Mouse (Mus musculus): ENCODE data around the gene Rnf26. TPM values are rescaled to one million over a fixed set of nuclear protein-coding genes. Genes with fewer than 3 reads are reported as not detected.
"Not testable (repeated sequence)": the region's sequence is repeated elsewhere in the genome, so short reads cannot be mapped to it uniquely, and the experiment has no call there.

Rnf26 gene
- total RNA-seq, 2 experiments from 2014 or later, result 29.7 to 29.8 TPM

DNA sequence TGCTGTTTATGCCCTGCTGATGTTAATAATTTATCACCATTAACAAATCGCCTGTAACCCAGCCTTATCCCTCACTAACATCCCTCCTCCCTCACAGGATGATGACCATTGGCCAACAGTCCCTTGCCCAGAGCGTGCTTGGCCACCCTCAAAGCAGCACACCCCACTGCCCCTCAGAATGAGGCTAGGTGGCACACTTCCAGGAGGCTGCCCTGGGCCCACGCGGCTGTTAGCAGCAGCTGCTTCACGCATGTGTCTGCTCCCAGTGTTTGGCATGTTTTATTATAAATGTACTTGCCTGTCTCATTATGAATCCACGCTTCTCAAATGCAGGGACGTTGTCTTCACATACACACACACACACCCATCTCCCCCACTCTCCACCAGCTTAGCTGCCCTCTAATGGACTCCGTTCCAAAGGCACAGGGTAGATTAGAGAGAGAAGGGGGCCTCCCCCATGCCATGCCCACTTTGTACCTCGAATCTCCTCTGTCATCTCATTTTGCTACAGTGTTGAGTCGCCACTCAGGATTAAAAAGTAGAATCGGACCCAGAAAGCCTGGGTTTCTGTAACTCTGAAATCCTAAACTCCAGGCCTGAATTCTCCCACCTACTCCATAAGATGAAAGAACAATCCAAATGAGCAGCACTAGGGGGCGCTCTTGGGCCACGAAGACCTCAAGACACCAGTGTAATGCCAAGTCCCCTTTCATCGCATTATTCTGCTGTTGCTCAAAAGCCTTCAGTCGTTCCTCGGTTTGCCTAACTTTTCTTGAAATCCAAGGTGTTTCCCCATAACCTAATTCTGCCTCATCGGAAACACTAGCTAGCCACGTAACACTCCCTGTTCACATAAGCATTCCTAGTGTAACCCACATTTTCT is 12.5 kb upstream of the Rnf26 start:
- DNase-seq (ENCODE audit: low spot score in 2 of 2), result peak; percentile 79 to 95

DNA sequence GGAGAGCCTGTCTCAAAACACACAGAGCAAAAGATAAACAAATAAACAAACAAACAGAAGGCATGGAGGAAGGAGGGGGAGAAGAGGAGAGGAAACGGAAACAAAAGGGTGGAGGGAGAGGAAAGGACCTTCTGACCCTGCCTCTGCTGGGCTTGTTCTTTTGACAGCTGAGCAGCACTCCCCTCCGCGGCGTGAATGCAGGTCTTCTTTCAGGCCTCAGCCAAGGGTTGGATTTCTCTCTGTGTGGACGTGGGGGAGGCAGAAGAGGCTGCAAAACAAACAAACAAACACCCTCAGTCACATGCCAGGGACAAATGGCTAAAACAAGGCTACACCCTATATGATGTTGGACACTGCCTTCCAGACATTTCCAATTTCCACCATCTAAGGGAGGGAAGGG is 11.7 kb upstream of the Rnf26 start:
- no peak for DNase-seq (ENCODE audit: low spot score in 2 of 2)

DNA sequence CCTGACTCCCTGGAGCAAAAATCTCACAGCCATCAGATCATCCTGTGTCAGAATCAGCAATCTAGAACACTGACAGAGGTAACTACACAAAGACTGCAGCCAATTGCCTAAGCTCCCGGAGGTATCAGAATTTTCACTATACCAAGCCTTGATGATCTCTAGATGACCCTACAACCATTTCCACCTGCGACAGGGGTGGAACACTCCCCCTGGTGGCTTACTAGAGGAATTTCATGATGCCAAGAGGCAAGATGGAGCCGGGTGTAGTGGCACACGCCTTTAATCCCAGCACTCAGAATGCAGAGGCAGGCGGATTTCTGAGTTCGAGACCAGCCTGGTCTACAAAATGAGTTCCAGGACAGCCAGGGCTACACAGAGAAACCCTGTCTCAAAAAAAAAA is 11.0 kb upstream of the Rnf26 start:
- DNase-seq (ENCODE audit: low spot score in 2 of 2), result no peak

DNA sequence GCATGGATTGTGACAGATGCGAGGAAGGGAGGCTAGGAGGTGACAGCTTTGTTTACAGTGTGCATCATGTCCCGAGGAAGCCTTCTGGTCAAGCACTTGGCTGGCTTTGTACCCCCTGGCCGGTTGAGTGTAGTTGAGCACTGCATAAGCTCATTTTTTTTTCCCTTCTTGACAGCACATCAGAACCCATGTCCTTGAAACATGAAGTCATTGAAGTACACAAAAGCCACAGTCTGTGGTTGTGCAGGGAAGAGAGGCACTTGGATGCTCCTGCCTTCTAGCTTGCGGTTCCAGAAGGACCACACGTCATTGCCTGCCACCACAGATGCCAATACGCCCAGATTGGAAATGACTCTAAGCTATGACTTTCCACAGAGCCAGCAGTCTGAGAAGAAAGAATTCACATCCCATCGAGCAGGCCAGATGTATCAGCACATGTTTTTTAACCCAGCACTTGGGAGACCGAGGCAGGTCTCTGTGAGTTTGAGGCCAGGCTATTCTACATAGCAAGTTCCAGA is 6.7 kb upstream of the Rnf26 start:
- peak in 1 of 2 experiments; percentile 58 for DNase-seq (ENCODE audit: low spot score in 2 of 2)

DNA sequence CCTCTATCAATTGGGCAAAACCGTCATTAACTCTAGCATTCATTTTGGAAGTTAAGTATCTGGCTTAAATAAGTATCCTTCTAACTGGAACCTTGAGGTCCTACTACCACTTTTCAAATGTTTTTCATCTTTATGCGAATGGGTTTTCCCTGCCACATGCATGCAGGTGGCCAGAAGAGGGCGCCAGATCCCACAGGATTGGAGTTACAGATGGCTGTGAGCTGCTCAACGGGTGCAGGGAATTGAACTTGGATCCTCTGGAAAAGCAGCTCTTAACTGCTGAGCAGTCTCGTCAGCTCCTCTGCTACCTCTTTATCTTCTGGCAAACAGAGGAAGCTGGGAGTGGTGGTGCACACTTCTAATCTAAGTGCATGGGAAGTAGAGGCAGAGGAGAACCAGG is 5.7 kb upstream of the Rnf26 start:
- no peak for DNase-seq (ENCODE audit: low spot score in 2 of 2)

DNA sequence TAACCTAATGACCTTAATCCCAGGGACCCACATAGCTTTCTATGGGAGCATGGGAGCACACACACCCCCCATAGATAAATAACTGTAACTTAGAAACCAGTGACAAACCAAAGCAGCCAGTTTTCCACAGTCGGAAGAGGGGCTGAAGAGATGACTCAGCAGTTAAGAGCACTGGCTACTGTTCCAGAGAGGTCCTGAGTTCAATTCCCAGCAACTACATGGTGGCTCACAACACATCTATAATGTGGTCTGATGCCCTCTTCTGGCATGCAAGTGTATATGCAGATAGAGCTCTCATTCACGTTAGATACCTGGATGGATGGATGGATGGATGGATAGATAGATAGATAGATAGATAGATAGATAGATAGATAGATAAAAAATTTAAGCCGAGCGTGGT is 2.9 kb upstream of the Rnf26 start:
- no peak for DNase-seq (ENCODE audit: low spot score in 2 of 2)

DNA sequence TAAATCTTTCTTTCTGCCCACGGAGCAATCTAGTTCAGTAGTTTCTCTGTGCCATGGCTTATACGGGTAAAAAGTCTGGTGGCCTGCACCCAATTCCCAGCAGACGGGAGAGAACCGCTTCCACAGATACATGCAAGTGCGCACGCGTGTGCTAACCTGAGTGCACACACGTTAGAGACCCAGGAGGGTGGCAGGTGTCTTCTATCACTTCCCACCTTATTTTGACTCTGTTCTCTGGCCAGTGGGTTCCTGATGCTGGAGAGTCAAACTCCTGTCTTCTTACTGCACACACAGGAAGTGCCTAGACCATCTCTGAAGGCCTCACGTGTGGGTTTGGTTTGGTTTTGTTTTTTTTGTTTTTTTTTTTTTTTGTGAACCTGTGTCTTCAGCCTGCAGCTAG is 2.3 kb upstream of the Rnf26 start:
- DNase-seq (ENCODE audit: low spot score in 2 of 2), result no peak

DNA sequence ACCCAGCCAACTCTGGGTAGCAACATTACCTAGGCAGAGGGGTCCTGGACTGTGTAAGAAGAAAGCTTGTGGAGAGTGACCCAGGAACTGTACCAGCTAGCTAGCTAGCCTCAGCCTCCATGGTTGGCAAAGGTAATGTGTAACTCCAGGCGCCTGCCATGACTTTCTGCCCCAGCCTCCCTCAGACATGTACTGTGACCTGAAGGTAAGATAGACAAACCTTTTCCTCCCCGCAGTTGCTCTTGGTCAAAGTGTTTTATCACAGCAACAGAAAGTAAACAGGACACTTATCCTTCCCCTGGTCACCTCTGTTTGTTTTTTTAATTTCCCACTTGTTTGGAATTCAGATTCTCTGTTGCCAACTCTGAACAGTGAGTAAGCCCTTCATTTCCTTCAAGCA is 1.1 kb upstream of the Rnf26 start:
- no peak for DNase-seq (ENCODE audit: low spot score in 2 of 2)

DNA sequence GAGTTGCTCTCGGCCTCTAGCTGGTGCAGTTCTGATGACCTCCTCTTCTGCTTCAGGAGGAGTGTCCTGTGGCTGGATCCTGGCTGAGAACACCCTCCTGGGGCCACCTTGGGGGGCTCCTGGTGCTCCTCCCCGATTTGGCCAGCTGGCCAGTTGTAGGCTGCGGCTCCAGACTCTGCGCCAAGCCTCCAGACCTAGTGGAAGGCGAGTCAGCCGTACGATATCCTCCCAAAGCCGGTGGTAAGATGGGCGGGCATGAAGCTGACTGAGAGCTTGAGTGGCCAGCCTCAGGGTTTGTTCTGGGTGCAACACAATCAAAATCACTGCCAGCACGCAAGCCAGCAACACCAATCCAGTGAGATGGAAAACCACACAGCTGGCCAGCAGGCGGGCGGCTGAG is 1.4 kb downstream of the Rnf26 start:
- not testable (repeated sequence) for DNase-seq (ENCODE audit: low spot score in 2 of 2)

DNA sequence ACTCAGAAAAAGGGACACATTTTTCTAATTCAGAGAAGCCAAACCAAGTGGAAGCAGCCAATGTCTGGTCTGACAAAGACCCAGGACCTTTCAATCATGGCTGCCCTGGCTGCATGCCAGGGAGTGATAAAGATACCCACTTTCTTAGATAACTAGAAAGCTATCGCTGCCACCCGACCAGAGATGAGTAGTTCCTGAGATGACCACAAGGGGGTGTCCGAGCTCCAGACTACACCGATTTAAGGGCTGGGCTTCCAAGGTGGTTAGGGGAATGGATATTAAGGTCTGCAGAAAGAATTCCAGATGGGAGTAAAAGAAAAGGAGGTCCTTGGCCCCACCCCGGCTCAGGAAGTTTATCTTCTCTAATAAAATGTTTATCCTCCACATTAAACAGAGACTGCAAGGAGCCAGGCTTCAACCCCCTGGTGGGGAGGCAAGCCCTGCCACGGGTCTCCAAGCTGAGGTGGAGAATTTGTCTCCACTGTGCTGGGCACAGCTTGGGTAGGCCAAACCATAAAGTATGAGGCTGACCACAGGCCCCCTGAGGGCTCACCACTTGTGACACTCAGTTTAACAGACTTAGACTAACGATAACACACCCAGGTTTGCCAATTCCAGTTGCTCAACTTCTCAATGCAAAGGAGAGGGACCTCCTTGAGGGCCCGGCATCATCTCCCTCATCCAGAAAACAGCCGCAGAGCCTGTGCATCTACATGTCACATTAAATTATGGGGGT is 3.8 kb downstream of the Rnf26 start:
- peak in 1 of 2 experiments; percentile 86 for DNase-seq (ENCODE audit: low spot score in 2 of 2)

DNA sequence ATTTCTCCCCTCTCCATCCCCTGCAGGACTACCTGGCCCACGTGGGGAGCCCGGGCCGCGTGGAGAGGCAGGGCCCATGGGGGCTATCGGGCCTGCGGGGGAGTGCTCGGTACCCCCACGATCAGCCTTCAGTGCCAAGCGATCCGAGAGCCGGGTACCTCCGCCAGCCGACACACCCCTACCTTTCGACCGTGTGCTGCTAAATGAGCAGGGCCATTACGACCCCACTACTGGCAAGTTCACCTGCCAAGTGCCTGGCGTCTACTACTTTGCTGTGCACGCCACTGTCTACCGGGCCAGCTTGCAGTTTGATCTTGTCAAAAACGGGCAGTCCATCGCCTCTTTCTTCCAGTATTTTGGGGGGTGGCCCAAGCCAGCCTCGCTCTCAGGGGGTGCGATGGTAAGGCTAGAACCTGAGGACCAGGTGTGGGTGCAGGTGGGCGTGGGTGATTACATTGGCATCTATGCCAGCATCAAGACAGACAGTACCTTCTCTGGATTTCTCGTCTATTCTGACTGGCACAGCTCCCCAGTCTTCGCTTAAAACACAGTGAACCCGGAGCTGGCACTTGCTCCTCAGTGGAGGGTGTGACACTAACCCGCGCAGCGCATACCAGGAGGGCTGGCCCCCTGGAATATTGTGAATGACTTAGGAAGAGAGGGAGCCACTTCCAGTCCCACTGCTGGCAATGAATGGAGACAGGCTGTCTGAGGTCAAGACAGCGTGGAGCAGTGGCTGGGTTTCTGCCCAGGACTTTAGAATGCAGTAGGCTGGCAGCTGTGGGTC is 4.9 kb downstream of the Rnf26 start:
- no peak for DNase-seq (ENCODE audit: low spot score in 2 of 2)

DNA sequence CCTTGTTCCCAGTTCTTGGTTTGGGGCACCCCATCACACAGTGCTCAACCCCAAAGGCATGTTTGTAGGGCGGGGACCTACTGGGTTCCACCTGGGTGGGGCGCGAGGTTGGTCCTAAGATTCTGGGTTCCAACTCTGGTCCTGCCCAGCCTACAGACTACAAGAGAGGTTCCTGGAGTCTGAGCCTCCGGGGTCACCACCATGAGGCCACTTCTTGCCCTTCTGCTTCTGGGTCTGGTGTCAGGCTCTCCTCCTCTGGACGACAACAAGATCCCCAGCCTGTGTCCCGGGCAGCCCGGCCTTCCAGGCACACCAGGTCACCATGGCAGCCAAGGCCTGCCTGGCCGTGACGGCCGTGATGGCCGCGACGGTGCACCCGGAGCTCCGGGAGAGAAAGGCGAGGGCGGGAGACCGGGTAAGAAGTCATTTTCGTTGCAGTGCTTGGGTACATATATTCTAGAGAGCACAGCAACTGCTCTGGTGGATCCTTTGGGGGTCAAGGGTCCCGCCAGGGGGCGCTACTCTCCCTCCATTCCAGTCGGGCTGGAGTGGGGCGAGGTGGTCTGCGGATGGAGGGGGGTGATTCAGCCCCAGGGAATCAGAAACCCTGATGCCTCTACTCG is 5.6 kb downstream of the Rnf26 start:
- DNase-seq (ENCODE audit: low spot score in 2 of 2), result no peak

DNA sequence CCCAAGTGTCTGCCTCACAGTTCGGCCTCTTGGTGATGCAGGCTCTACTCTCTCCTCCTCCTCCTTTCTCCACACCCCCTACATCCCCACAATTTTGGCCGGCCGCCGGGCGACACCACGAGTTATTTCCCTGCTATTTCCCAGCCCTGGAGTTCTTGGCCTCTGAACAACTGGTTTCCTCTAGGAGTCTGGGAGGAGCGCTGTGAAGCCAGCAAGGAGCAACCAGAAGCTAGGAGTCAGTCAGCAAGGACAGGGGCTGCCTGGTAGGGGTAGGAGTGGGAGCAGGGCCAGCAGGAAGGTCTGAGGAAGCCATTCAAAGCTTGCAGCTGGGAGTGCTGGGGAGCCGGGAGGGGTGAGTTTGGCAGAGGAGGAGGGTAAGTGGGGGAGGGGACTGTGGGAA is 6.2 kb downstream of the Rnf26 start, which contains the start of gene C1qtnf5:
C1qtnf5 (plus strand) TSS at position 136 of the 400 bp plus-strand sequence.
- peak in 1 of 2 experiments; percentile 65 for DNase-seq (ENCODE audit: low spot score in 2 of 2)

DNA sequence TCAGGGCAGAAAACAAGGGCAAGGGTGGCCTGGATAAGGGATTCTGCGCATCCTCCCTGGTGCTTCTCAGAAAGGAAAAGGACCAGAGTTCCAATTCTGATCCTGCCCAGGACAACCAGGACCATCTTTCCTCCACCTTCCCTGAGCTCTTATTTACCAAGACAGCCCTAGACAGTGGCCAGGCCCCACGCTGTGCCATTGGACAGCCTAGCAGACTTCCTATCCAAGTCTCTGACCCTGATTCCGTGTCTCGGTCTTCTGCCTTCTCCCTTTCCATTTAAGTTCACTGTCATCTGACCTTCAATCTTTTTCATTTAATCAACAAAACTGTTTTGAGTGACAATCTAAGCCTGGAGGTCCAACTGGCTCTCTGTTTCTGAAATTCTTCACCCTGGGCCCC is 6.7 kb downstream of the Rnf26 start:
- no peak for DNase-seq (ENCODE audit: low spot score in 2 of 2)

DNA sequence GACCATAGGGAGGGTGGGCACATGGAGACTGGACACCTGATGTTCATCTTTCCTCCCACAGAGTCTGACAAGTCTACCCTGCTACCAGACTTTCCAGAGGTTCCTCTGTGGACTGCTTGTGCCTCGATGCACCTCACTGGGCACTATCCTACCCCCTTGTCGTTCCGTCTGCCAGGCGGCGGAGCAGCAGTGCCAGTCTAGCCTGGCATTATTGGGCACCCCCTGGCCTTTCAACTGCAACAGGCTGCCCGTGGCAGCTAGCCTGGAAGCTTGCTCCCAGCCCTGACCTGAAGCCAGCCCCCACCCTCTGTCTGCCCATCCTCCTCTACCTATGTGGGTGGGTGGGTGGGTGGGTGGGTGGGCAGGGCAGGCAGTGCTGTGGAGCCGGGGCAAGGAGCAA is 7.1 kb downstream of the Rnf26 start:
- no peak for DNase-seq (ENCODE audit: low spot score in 2 of 2)

DNA sequence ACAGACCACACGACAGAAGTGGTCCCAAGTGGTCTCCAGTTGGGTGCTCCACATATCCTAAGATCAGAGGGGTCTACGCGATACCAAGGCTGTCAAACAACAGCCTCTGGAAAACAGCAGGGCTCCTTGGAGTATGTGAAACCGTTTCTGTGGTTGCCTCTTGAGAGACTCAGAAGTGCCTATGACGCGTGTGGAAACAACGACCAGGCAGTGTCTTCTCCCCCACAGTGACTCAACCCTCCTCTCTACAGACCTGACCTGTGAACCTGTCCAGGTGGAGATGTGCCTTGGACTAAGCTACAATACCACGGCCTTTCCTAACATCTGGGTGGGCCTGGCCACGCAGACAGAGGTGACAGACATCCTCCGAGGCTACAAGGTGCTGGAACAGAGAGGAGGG is 7.5 kb downstream of the Rnf26 start:
- DNase-seq (ENCODE audit: low spot score in 2 of 2), result no peak

DNA sequence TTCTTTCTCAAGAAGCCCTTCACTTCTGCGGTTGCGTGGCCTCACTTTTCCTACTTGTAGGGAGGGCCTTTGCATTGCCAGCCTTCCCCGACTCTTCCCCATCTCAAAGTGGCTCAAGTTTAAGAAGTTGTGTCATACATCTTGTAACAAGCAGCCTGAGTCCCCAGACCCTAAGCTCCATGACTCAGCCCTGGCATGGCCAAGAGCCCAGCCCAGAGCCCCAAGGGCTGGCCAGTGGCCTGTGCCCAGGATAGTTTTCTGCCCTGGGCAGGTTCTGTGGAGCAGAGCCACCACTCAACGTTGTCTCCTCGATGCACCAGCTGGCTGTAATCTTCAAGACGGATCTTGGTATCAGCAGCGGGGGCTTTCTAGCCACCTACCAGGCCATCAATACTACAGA is 8.4 kb downstream of the Rnf26 start:
- no peak for DNase-seq (ENCODE audit: low spot score in 2 of 2)

DNA sequence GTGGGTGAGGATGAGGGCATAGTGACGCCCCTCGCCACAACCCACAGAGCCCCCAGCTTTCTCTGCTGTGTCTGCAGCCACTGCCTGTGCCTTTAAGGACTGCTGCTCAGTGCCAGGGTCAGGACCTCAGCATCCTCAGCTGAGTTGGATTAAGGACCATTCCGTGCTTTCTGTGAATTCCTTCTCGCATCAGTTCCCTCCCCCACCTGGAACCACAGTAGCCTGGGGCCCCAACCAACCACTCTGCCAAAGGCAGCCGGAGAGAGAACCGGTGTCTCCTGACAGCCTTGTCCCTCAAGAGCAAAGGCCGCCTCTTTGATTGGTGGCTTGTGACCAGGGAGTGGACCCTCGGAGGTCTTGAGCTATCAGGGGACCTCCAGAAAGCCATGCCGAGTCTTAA is 11.8 kb downstream of the Rnf26 start, which contains the start of gene Mfrp:
Mfrp (plus strand) TSS at position 240 of the 400 bp plus-strand sequence.
- DNase-seq (ENCODE audit: low spot score in 2 of 2), result no peak

DNA sequence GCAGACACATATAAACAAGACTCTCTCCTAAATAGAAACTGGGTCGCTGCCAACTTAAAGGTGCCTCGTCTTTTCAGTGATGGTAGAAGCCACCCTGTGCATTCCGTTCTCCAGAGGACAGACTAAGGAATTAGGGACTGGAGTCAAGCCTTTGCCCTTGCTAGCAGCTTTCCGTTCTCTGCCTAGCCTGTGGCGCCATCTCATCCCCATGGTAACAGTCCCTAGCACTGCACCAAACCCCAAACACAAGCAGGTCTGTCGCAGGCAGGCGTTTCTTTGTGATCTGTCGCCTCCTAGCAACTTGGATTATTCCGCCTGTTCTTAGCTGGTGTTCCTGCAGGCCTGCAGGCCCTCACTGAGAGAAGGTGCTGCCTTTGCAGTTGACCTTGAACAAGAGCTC is 16.8 kb downstream of the Rnf26 start:
- DNase-seq (ENCODE audit: low spot score in 2 of 2), result peak in 1 of 2 experiments; percentile 83

DNA sequence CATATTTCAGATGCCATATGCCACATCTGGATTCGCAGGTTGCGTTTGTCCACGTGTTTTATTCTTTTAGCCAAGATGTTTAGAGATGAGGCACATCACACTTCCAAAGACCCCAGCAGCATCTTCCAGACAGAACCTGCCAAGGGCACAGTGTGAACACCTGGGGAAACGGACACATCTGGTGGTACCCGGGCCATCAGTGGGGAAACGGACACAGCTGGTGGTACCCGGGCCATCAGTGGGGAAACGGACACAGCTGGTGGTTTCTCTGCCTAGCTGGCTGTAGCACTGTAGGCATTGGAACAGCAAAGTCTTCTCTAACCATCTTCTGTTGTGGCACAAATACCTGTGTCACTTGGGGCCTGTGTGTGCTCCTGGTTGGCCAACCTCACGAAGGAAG is 17.5 kb downstream of the Rnf26 start:
- no peak for DNase-seq (ENCODE audit: low spot score in 2 of 2)

DNA sequence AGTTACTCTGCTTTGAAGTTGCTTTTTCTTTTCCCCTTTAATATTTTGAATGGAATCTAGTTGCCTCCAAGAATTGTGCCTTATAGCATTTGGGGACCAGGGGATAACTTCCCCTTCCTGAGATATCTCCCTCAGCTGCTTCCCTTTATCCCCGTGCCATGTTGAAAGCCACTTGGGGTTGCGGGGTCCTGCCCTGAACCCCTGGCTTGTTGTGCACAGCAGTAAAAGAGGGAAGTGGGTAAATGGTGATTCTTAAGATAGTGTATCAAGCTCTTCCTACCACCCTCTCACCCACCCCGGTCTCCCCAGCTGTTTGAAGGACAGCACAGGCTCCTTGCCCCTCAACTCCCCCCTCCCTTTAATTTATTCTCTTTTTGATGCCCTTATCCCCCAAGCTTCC is 18.6 kb downstream of the Rnf26 start:
- DNase-seq (ENCODE audit: low spot score in 2 of 2), result no peak
